Mouse (Mus musculus): ENCODE measurements at regions not wholly inside any gene's neighbourhood (a gene's known extent, or its start where the extent isn't known, plus 50 kb on each side); places are given as distances from the start of the nearest gene placed in this dataset.
"Not testable (repeated sequence)": the region's sequence is repeated elsewhere in the genome, so short reads cannot be mapped to it uniquely, and the experiment has no call there.

- no peak for DNase-seq
These were observed 852.6 kb downstream of the Gm9195 start for GRCm38 (mm10) chr14:71639083-71639482.

GRCm38 (mm10) chr14:71635091-71635490 is 856.5 kb downstream of the Gm9195 start:
- DNase-seq = no peak

- no peak for DNase-seq
These were observed 881.8 kb downstream of the Gm9195 start for GRCm38 (mm10) chr14:71609698-71610301.

- DNase-seq = no peak
These were observed 887.9 kb downstream of the Gm9195 start for GRCm38 (mm10) chr14:71603710-71604109.

- DNase-seq = no peak
These were observed 893.8 kb downstream of the Gm9195 start for GRCm38 (mm10) chr14:71597859-71598258.

- DNase-seq = peak; percentile 24
These were observed 902.9 kb downstream of the Gm9195 start for GRCm38 (mm10) chr14:71588694-71589240.

- no peak for DNase-seq
These were observed 903.6 kb downstream of the Gm9195 start for GRCm38 (mm10) chr14:71588006-71588405.

GRCm38 (mm10) chr14:71564816-71565215 is 926.8 kb downstream of the Gm9195 start:
- no peak for DNase-seq

GRCm38 (mm10) chr14:71561906-71562305 is 929.7 kb downstream of the Gm9195 start:
- DNase-seq = no peak

GRCm38 (mm10) chr14:71554324-71554723 is 937.3 kb downstream of the Gm9195 start:
- DNase-seq = not testable (repeated sequence)

GRCm38 (mm10) chr14:71543580-71543979 is 943.9 kb upstream of the Fam160b2 start:
- no peak for DNase-seq

GRCm38 (mm10) chr14:71532074-71532659 is 932.5 kb upstream of the Fam160b2 start:
- DNase-seq = no peak

- DNase-seq = no peak
These were observed 931.7 kb upstream of the Fam160b2 start for GRCm38 (mm10) chr14:71531298-71531697.

GRCm38 (mm10) chr14:71530421-71530820 is 930.8 kb upstream of the Fam160b2 start:
- no peak for DNase-seq

- no peak for DNase-seq
These were observed 918.9 kb upstream of the Fam160b2 start for GRCm38 (mm10) chr14:71518541-71518940.

GRCm38 (mm10) chr14:71500851-71501250 is 901.2 kb upstream of the Fam160b2 start:
- DNase-seq = no peak

- DNase-seq = no peak
These were observed 891.6 kb upstream of the Fam160b2 start for GRCm38 (mm10) chr14:71491201-71491600.

GRCm38 (mm10) chr14:71486176-71486970 is 886.7 kb upstream of the Fam160b2 start:
- DNase-seq = no peak

GRCm38 (mm10) chr14:71475656-71476055 is 876.0 kb upstream of the Fam160b2 start:
- DNase-seq = no peak

- DNase-seq = no peak
These were observed 874.3 kb upstream of the Fam160b2 start for GRCm38 (mm10) chr14:71473907-71474306.

- DNase-seq = no peak
These were observed 832.7 kb upstream of the Fam160b2 start for GRCm38 (mm10) chr14:71432364-71432763.
